Mouse (Mus musculus): ENCODE measurements at regions not wholly inside any gene's neighbourhood (a gene's known extent, or its start where the extent isn't known, plus 50 kb on each side); places are given as distances from the start of the nearest gene placed in this dataset.

- TF ChIP-seq CTCF (IDR thresholded peaks at IDR 0.05; ENCODE audit: low read depth, low read length) (no peak), POLR2A (IDR thresholded peaks at IDR 0.05; ENCODE audit: borderline replicate concordance, low read depth, low read length) (no peak)
These were observed 261.8 kb downstream of the Tex13c3 start for GRCm38 (mm10) chrX:19219301-19219700.

All from bone marrow macrophage, adult 2 months (primary cell).